Mouse (Mus musculus): Measurements from ENCODE around the gene Tex36. TPM values are rescaled to one million over a fixed set of nuclear protein-coding genes. Genes with fewer than 3 reads are reported as not detected.

Gene Tex36
- total and polyA plus RNA-seq, 2 experiments from 2014 or later: 0.38 TPM; not detected in 1

DNA sequence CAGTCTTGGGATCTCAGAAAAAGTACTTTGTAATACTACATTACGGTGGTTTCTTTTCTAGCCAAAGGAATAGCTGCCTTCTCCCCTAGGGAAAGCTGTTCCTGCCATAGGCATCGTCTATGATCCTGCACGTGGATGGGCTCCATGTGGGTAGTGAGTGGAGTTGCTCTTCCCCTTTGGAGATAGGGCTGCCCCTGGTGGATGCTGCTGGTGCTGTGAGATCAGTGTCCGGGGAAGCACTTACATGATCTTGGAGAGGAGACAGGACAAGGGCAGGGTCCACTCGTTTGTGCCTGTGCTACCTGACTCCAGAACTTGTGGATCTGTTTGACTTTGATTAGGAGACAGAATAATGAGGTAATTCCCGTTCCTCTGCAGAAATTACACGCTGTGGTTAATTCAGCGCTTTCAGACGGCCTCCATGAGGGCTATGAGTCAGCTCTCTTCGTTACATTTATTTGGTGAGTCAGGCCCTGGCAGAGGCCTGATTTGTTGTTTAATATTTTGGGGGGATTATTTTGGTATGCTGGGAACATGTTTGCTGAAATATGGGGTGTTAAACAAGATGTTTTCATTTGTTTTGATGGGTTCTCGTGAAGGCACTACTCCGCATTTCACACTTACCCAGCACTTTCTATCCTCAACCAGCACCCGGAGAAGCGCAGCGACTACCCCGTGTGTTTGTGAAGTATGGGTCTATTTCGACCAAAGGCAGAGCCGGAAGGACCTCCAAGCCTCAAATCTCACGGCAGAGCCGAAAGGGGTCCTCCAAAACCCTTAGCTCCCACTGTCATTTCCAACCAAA, 22.3 kb downstream of the Tex36 start:
- H3K9me3 ChIP-seq (ENCODE audit: low read length): no peaks in the 10 kb centered on the region
- H3K4me3 ChIP-seq (ENCODE audit: low read depth, low read length): no peak overlapping the region
- H3K4me2 ChIP-seq (ENCODE audit: low read depth, low read length, poor library complexity, severe bottlenecking): no peak overlapping the region
- no peaks in the 10 kb centered on the region for H3K4me1 ChIP-seq (ENCODE audit: insufficient read depth, low read length)
- peak; percentile 26; the same call in 1 of the 2 replicates for TF ChIP-seq CTCF (IDR thresholded peaks at IDR 0.05)
- no peaks in the 10 kb centered on the region for H3K27me3 ChIP-seq (ENCODE audit: insufficient read depth, low read length)
- 83% methylated on average over 20 of the region's 20 CpGs for WGBS
- H3K27ac ChIP-seq (ENCODE audit: low read depth, low read length): no peak overlapping the region
- DNase-seq (ENCODE audit: low spot score) (no peak), ATAC-seq (ENCODE audit: low FRiP score) (no peak)
- no peaks in the 10 kb centered on the region for H3K36me3 ChIP-seq (ENCODE audit: insufficient read depth, low read length)
- H3K9ac ChIP-seq (replicated peaks; ENCODE audit: low read length, poor library complexity, severe bottlenecking): no peak overlapping the region

DNA sequence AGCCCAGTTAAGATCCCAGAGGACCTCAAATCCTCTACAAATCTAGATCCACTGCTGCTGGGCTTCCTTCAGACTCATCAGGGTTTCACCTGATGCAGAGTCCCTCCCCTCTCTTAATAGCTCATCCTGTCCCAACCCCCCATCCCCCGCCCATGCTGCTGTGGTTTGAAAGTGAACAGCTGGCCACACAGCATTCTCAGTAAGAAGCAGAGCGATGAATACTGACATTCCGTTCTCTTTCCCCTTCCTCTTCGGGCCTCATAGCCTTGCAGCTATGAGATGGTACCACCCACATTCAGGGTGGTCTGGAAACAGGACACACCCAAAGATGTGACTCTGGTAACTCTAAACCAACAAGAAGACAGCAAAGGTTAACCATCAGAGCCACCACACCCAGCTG, 25.1 kb downstream of the Tex36 start:
- Histone ChIP-seq H3K4me1 (ENCODE audit: insufficient read depth, low read length) (no peaks in the 10 kb centered on the region), H3K36me3 (ENCODE audit: insufficient read depth, low read length) (no peaks in the 10 kb centered on the region), H3K4me2 (ENCODE audit: low read depth, low read length, poor library complexity, severe bottlenecking) (no peak overlapping the region), H3K4me3 (ENCODE audit: low read depth, low read length) (no peak overlapping the region), H3K9ac (replicated peaks; ENCODE audit: low read length, poor library complexity, severe bottlenecking) (no peak overlapping the region), H3K9me3 (ENCODE audit: low read length) (no peaks in the 10 kb centered on the region), H3K27ac (ENCODE audit: low read depth, low read length) (no peak overlapping the region), H3K27me3 (ENCODE audit: insufficient read depth, low read length) (no peaks in the 10 kb centered on the region)
- WGBS: 55% methylated on average over 4 of the region's 4 CpGs
- ATAC-seq (ENCODE audit: low FRiP score): no peak
- no peak for TF ChIP-seq CTCF (IDR thresholded peaks at IDR 0.05)
- no peak for DNase-seq (ENCODE audit: low spot score)

DNA sequence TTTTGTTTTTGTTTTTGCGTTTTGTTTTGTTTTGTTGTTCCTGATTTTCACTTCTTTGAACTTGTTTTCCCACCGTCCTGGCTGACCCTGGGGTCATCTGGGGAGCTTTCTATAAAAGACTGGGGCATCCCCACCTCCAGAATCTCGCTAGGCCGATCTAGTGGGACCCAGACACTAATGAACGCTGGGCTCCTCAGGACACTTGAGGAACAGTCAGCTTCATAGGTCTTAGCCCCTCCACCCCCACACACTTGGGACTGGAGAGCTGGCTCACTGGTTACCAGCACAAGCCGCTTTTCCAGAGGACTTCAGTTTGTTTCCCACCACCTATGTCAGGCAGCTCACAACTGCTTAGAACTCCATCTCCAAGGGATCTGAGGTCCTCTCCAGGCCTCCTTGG, 25.7 kb downstream of the Tex36 start:
- no peak for TF ChIP-seq CTCF (IDR thresholded peaks at IDR 0.05)
- H3K9me3 ChIP-seq (ENCODE audit: low read length): no peaks in the 10 kb centered on the region
- H3K4me3 ChIP-seq (ENCODE audit: low read depth, low read length): no peak overlapping the region
- ATAC-seq (ENCODE audit: low FRiP score) (no peak), DNase-seq (ENCODE audit: low spot score) (no peak)
- no peak overlapping the region for H3K27ac ChIP-seq (ENCODE audit: low read depth, low read length)
- H3K9ac ChIP-seq (replicated peaks; ENCODE audit: low read length, poor library complexity, severe bottlenecking): no peak overlapping the region
- H3K4me1 ChIP-seq (ENCODE audit: insufficient read depth, low read length): no peaks in the 10 kb centered on the region
- H3K4me2 ChIP-seq (ENCODE audit: low read depth, low read length, poor library complexity, severe bottlenecking): no peak overlapping the region
- no peaks in the 10 kb centered on the region for H3K27me3 ChIP-seq (ENCODE audit: insufficient read depth, low read length)
- H3K36me3 ChIP-seq (ENCODE audit: insufficient read depth, low read length): no peaks in the 10 kb centered on the region
- WGBS: 67% methylated on average over 6 of the region's 6 CpGs

DNA sequence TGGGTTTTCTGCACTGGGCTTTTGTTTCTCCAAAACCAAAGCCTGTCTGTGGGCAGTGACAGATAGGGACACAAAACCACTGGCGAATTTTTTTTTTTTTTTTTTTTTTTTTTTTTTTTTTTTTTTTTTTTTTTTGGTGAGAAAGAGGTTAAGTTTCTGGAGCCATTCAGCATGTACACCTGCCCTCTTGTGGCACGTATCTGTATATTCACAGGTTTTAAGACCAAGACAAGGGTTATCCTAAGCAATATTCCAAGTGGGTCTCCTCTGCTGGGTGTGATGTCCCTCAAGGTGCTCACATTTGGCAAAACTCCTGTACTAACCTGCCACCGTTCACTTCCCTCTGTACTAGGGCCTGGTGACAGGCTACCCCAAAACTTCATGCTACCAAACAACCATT, 30.0 kb downstream of the Tex36 start:
- 39% methylated on average over 3 of the region's 3 CpGs for WGBS
- no peak overlapping the region for H3K9ac ChIP-seq (replicated peaks; ENCODE audit: low read length, poor library complexity, severe bottlenecking)
- ATAC-seq (ENCODE audit: low FRiP score) (no peak), DNase-seq (ENCODE audit: low spot score) (peak; percentile 68)
- no peaks in the 10 kb centered on the region for H3K9me3 ChIP-seq (ENCODE audit: low read length)
- H3K27me3 ChIP-seq (ENCODE audit: insufficient read depth, low read length): no peaks in the 10 kb centered on the region
- no peak overlapping the region for H3K27ac ChIP-seq (ENCODE audit: low read depth, low read length)
- TF ChIP-seq CTCF (IDR thresholded peaks at IDR 0.05): peak; percentile 71
- H3K4me2 ChIP-seq (ENCODE audit: low read depth, low read length, poor library complexity, severe bottlenecking): no peak overlapping the region
- H3K4me1 ChIP-seq (ENCODE audit: insufficient read depth, low read length): no peaks in the 10 kb centered on the region
- no peaks in the 10 kb centered on the region for H3K36me3 ChIP-seq (ENCODE audit: insufficient read depth, low read length)
- H3K4me3 ChIP-seq (ENCODE audit: low read depth, low read length): no peak overlapping the region

DNA sequence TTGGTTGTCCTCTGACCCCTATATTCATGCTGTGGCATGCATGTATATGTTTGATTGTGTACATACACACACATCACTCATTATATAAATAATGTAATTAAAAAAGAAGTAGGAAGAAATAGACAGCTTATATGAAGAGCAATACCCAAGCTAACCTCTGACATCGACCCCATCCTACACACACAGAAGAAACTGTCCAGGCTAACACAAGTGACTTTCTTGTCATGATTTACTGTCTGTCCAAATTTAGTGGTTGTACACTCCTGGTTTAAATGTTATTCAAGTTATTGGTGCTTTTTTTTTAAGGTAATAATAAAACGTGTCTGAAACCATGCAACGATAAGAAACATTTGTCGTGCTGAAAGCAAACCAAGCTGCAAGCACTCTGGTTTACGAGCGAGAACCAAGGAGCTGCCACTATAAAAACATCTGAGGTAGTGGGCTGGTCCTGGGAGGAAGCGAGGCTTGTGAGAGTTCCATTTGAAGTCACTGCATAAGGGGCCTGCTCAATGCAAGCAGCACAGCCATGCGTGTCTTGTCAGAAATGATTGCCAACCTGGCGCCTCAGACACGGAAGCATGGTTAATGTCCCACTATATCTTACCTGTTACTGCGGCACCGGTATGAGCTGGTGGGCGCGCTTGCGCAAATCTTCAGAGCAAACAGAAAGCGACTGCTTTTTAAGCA, 32.6 kb downstream of the Tex36 start:
- DNase-seq (ENCODE audit: low spot score) (no peak), ATAC-seq (ENCODE audit: low FRiP score) (no peak)
- no peaks in the 10 kb centered on the region for H3K9me3 ChIP-seq (ENCODE audit: low read length)
- H3K9ac ChIP-seq (replicated peaks; ENCODE audit: low read length, poor library complexity, severe bottlenecking): no peak overlapping the region
- no peak overlapping the region for H3K4me2 ChIP-seq (ENCODE audit: low read depth, low read length, poor library complexity, severe bottlenecking)
- H3K27ac ChIP-seq (ENCODE audit: low read depth, low read length): no peak overlapping the region
- H3K4me3 ChIP-seq (ENCODE audit: low read depth, low read length): no peak overlapping the region
- no peaks in the 10 kb centered on the region for H3K27me3 ChIP-seq (ENCODE audit: insufficient read depth, low read length)
- no peaks in the 10 kb centered on the region for H3K36me3 ChIP-seq (ENCODE audit: insufficient read depth, low read length)
- no peaks in the 10 kb centered on the region for H3K4me1 ChIP-seq (ENCODE audit: insufficient read depth, low read length)
- 91% methylated on average over 16 of the region's 16 CpGs for WGBS
- no peak for TF ChIP-seq CTCF (IDR thresholded peaks at IDR 0.05)

DNA sequence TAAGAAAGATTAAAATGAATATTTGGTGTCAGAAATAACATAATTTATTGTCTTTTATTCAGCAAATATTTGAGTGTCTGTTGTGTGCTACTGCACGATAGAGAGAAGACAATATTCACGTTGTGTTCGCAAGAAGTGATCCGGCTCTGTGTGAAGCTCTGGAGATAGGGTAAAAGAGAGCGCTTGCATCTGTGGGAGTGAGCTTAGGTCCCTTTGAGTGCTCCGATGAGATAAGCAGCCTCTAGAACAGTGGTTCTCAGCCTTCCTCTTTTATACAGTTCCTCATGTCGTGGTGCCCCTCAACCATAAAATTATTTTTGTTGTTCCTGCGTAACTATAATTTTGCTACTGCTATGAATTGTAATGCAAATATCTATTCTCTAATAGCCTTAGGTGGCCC, 37.4 kb downstream of the Tex36 start:
- WGBS: 87% methylated on average over 8 of the region's 8 CpGs
- no peak for ATAC-seq (ENCODE audit: low FRiP score)
- no peak overlapping the region for H3K27ac ChIP-seq (ENCODE audit: low read depth, low read length)
- H3K9ac ChIP-seq (replicated peaks; ENCODE audit: low read length, poor library complexity, severe bottlenecking): no peak overlapping the region
- no peak for TF ChIP-seq CTCF (IDR thresholded peaks at IDR 0.05)
- H3K4me1 ChIP-seq (ENCODE audit: insufficient read depth, low read length): no peaks in the 10 kb centered on the region
- DNase-seq (ENCODE audit: low spot score): no peak
- H3K4me2 ChIP-seq (ENCODE audit: low read depth, low read length, poor library complexity, severe bottlenecking): no peak overlapping the region
- H3K4me3 ChIP-seq (ENCODE audit: low read depth, low read length): no peak overlapping the region
- H3K36me3 ChIP-seq (ENCODE audit: insufficient read depth, low read length): no peaks in the 10 kb centered on the region
- no peaks in the 10 kb centered on the region for H3K27me3 ChIP-seq (ENCODE audit: insufficient read depth, low read length)
- no peaks in the 10 kb centered on the region for H3K9me3 ChIP-seq (ENCODE audit: low read length)
